ENCODE assay signal across 12 mouse cellular contexts in genomic region chr11:24095236-24095635, GRCm38 (mm10). TPM values are rescaled to one million over a fixed set of nuclear protein-coding genes. Genes with fewer than 3 reads are reported as not detected.
DNase-seq lines count a peak whose midpoint lies in the region; ATAC-seq and TF ChIP-seq lines count a peak whose summit lies in the region.
"Had no signal": no experiment of that assay in that cellular context is flagged by ENCODE, and none has a peak within 500 bp of the region (broad histone marks: within the 10 kb centered on the region; RNA-seq: fewer than 3 reads in every experiment).

No protein-coding gene starts in this region.

- no peak for TF ChIP-seq RAD21 in MEL (IDR thresholded peaks at IDR 0.05; ENCODE audit: low read depth, low read length)

- peaks cover 54% of the 10 kb centered on the region for H3K4me1 ChIP-seq in heart, embryonic 15.5 days (replicated peaks)
- no peaks in the 10 kb centered on the region for H3K4me1 ChIP-seq in heart, adult 2 months (ENCODE audit: control insufficient read depth, insufficient read depth, low read length)
- peaks cover 39 to 40% of the 10 kb centered on the region in 2 experiments for H3K4me1 ChIP-seq in MEL (ENCODE audit: control insufficient read depth in 1 of 2, insufficient read depth in 2 of 2, low read length in 2 of 2)
- H3K4me1 ChIP-seq in forebrain, embryonic 14.5 days (ENCODE audit: control insufficient read depth, insufficient read depth, low read length), result peaks cover 84% of the 10 kb centered on the region
- H3K4me1 ChIP-seq in liver, embryonic 15.5 days (replicated peaks), result peaks cover 71% of the 10 kb centered on the region

- H3K27ac ChIP-seq in heart, embryonic 15.5 days, result peak overlapping the region; percentile 42; the same call in 1 of the 2 replicates
- H3K27ac ChIP-seq in heart, adult 2 months, result no peak overlapping the region
- H3K27ac ChIP-seq in MEL (ENCODE audit: control insufficient read depth, low read depth, low read length), result no peak overlapping the region
- H3K27ac ChIP-seq in forebrain, embryonic 14.5 days (ENCODE audit: low read depth, low read length), result peak overlapping the region; percentile 94
- no peak overlapping the region; the same call in 1 of the 2 replicates for H3K27ac ChIP-seq in liver, embryonic 15.5 days (replicated peaks)
- H3K27ac ChIP-seq: gastrocnemius, adult 2 months had no signal

- no peak for TF ChIP-seq CTCF in heart, adult 2 months (IDR thresholded peaks at IDR 0.05)
- TF ChIP-seq CTCF in MEL (IDR thresholded peaks at IDR 0.05 in 2 of 3, conservative IDR thresholded peaks at IDR 0.05 in 1 of 3; ENCODE audit: control insufficient read depth in 1 of 3, insufficient read depth in 1 of 3, low read depth in 2 of 3, low read length in 3 of 3, poor library complexity in 1 of 3, severe bottlenecking in 1 of 3), result no peak

- TF ChIP-seq EP300 in heart, adult 2 months (IDR thresholded peaks at IDR 0.05; ENCODE audit: insufficient read depth, low read depth, low read length), result no peak
- TF ChIP-seq EP300 in MEL (IDR thresholded peaks at IDR 0.05; ENCODE audit: low read depth in 1 of 2, low read length in 2 of 2), result no peak

- no peak for ATAC-seq in heart, embryonic 15.5 days (replicated peaks; ENCODE audit: insufficient number of reproducible peaks, insufficient read depth, low FRiP score, low read depth)
- ATAC-seq in forebrain, embryonic 14.5 days, result peak; percentile 64
- no peak for ATAC-seq in liver, embryonic 15.5 days (ENCODE audit: insufficient read depth)

- 45% methylated on average over 9 of the region's 9 CpGs for WGBS in heart, embryonic 15.5 days
- 66% methylated on average over 9 of the region's 9 CpGs for WGBS in heart, adult 2 months
- WGBS in forebrain, embryonic 14.5 days, result 8% methylated on average over 9 of the region's 9 CpGs
- 43% methylated on average over 9 of the region's 9 CpGs for WGBS in liver, embryonic 15.5 days (ENCODE audit: insufficient replicate concordance)

- no peak for TF ChIP-seq POLR2A in heart, adult 2 months (IDR thresholded peaks at IDR 0.05; ENCODE audit: insufficient read depth, low read depth, low read length)
- peak in 1 of 2 experiments; percentile 39; a peak in 1 of 4 replicates for TF ChIP-seq POLR2A in MEL (IDR thresholded peaks at IDR 0.05; ENCODE audit: control insufficient read depth in 1 of 2, insufficient read depth in 1 of 2, low read depth in 1 of 2, low read length in 2 of 2, poor library complexity in 1 of 2)

- no peak for DNase-seq in heart, adult 2 months
- DNase-seq in MEL (ENCODE audit: low read depth, low spot score), result no peak
- DNase-seq in forebrain, embryonic 14.5 days (ENCODE audit: low spot score), result peak; percentile 87
- DNase-seq in gastrocnemius, postnatal 4 days (ENCODE audit: low spot score in 2 of 2), result no peak
- DNase-seq in thymus, postnatal 36 days, result no peak
- DNase-seq in yolk sac, embryonic 10.5 days (ENCODE audit: low spot score), result no peak
- DNase-seq: embryo, embryonic 11 days; gastrocnemius, adult 2 months; thymus, postnatal 14 days had no signal

- H3K9me3 ChIP-seq in heart, embryonic 15.5 days (replicated peaks), result no peaks in the 10 kb centered on the region
- H3K9me3 ChIP-seq in MEL (replicated peaks; ENCODE audit: insufficient read depth, low read length), result no peaks in the 10 kb centered on the region
- H3K9me3 ChIP-seq in forebrain, embryonic 14.5 days (replicated peaks; ENCODE audit: control insufficient read depth, low read length), result no peaks in the 10 kb centered on the region
- H3K9me3 ChIP-seq in liver, embryonic 15.5 days (replicated peaks), result no peaks in the 10 kb centered on the region

- H3K79me2 ChIP-seq in heart, adult 2 months (replicated peaks; ENCODE audit: control insufficient read depth, insufficient read depth, low read length), result no peaks in the 10 kb centered on the region
- peaks cover 80% of the 10 kb centered on the region for H3K79me2 ChIP-seq in MEL (ENCODE audit: control insufficient read depth, insufficient read depth, low read length, poor library complexity)

- no peak overlapping the region for H3K4me2 ChIP-seq in heart, embryonic 15.5 days
- H3K4me2 ChIP-seq in forebrain, embryonic 14.5 days (ENCODE audit: low read length), result peak overlapping the region; percentile 49
- H3K4me2 ChIP-seq in liver, embryonic 15.5 days, result 0 out of 2 replicates have a peak overlapping the region, but pooled peaks have one; percentile 9

- no peaks in the 10 kb centered on the region for H3K27me3 ChIP-seq in heart, embryonic 15.5 days
- no peaks in the 10 kb centered on the region for H3K27me3 ChIP-seq in heart, adult 2 months (ENCODE audit: control insufficient read depth, insufficient read depth, low read length)
- H3K27me3 ChIP-seq in MEL (ENCODE audit: control insufficient read depth in 1 of 2, insufficient read depth in 2 of 2, low read length in 2 of 2), result no peaks in the 10 kb centered on the region
- H3K27me3 ChIP-seq in forebrain, embryonic 14.5 days (replicated peaks; ENCODE audit: control insufficient read depth, insufficient read depth, low read length), result no peaks in the 10 kb centered on the region
- H3K27me3 ChIP-seq in liver, embryonic 15.5 days, result no peaks in the 10 kb centered on the region

- H3K9ac ChIP-seq in heart, embryonic 15.5 days, result no peak overlapping the region
- no peak overlapping the region for H3K9ac ChIP-seq in heart, adult 2 months (ENCODE audit: low read depth, low read length)
- no peak overlapping the region for H3K9ac ChIP-seq in MEL (ENCODE audit: control insufficient read depth, low read depth, low read length, poor library complexity, severe bottlenecking)
- peak overlapping the region; percentile 61 for H3K9ac ChIP-seq in forebrain, embryonic 14.5 days (ENCODE audit: low read length)
- H3K9ac ChIP-seq in liver, embryonic 15.5 days, result no peak overlapping the region

- no peaks in the 10 kb centered on the region for H3K36me3 ChIP-seq in heart, embryonic 15.5 days
- no peaks in the 10 kb centered on the region for H3K36me3 ChIP-seq in heart, adult 2 months (ENCODE audit: control insufficient read depth, insufficient read depth, low read length)
- peaks cover 45 to 76% of the 10 kb centered on the region in 2 experiments for H3K36me3 ChIP-seq in MEL (ENCODE audit: control insufficient read depth in 1 of 2, insufficient read depth in 2 of 2, low read length in 2 of 2)
- H3K36me3 ChIP-seq in forebrain, embryonic 14.5 days (ENCODE audit: control insufficient read depth, insufficient read depth, low read length), result peaks cover 14% of the 10 kb centered on the region
- peaks cover 35% of the 10 kb centered on the region for H3K36me3 ChIP-seq in liver, embryonic 15.5 days (replicated peaks)

- intact Hi-C loops in heart, adult 2 months (cut with DNase I), result no loop called here

- no peak overlapping the region for H3K4me3 ChIP-seq in heart, embryonic 15.5 days
- no peak overlapping the region for H3K4me3 ChIP-seq in heart, adult 2 months
- H3K4me3 ChIP-seq in MEL (ENCODE audit: control insufficient read depth in 1 of 2, insufficient read depth in 1 of 2, low read depth in 2 of 2, low read length in 2 of 2), result no peak overlapping the region
- peak overlapping the region; percentile 13 for H3K4me3 ChIP-seq in forebrain, embryonic 14.5 days (ENCODE audit: low read depth, low read length)
- H3K4me3 ChIP-seq in liver, embryonic 15.5 days (replicated peaks), result no peak overlapping the region
- H3K4me3 ChIP-seq: gastrocnemius, adult 2 months had no signal

TF ChIP-seq in MEL, 35 proteins besides CTCF, POLR2A, EP300 and RAD21:
- TF ChIP-seq MYC (IDR thresholded peaks at IDR 0.05; ENCODE audit: low read depth, low read length) (no peak), SMC3 (IDR thresholded peaks at IDR 0.05; ENCODE audit: low read depth, low read length) (no peak), KAT2A (conservative IDR thresholded peaks at IDR 0.05; ENCODE audit: low read depth, low read length) (no peak), GABPA (IDR thresholded peaks at IDR 0.05; ENCODE audit: low read depth, low read length) (no peak), SIN3A (IDR thresholded peaks at IDR 0.05; ENCODE audit: low read length) (peak; percentile 7; the same call in 1 of the 2 replicates), MAX (IDR thresholded peaks at IDR 0.05; ENCODE audit: low read length) (no peak), CHD1 (IDR thresholded peaks at IDR 0.05; ENCODE audit: low read depth, low read length) (0 out of 2 replicates have a peak, but pooled peaks have one; percentile 13), USF2 (IDR thresholded peaks at IDR 0.05; ENCODE audit: borderline replicate concordance in 1 of 2, insufficient read depth in 1 of 2, low read depth in 1 of 2, low read length in 2 of 2) (no peak), ZMIZ1 (IDR thresholded peaks at IDR 0.05; ENCODE audit: low read depth, low read length) (no peak; the same call in 1 of the 2 replicates)
TF ChIP-seq in MEL: peak in this region for 2.

RNA-seq across cellular contexts. Expression of gene Bcl11a, which starts 17.4 kb away (rescaled TPM):
- 14.0 and 15.5 TPM in 2 replicates for polyA plus RNA-seq in heart, embryonic 15.5 days (2015; fragmentation: Nextera tagmentation; extraction: Ambion mirVana)
- 1 to 10 TPM; 2.4 to 4.2 TPM for total RNA-seq in heart, adult 2 months (2021)
- polyA plus RNA-seq in heart, adult 2 months (2012; rRNA removed), result 1.1 and 1.7 TPM in 2 replicates
- 37.0 and 43.8 TPM in 2 replicates for total RNA-seq in MEL (2012; rRNA removed)
- 100 to 1,000 TPM in 1 of 2 experiments, 10 to 100 TPM in 1; 83.8 to 112 TPM for polyA plus RNA-seq in MEL (2012; ENCODE audit: insufficient read depth in 1 of 2, insufficient read length in 2 of 2, low read depth in 1 of 2, low replicate concordance in 2 of 2, missing spikeins in 1 of 2)
- polyA plus RNA-seq in forebrain, embryonic 14.5 days (2014; fragmentation: Nextera tagmentation; extraction: Ambion mirVana), result 148 and 174 TPM in 2 replicates
- polyA plus RNA-seq in liver, embryonic 15.5 days (2015; fragmentation: Nextera tagmentation; extraction: Ambion mirVana), result 24.7 and 25.2 TPM in 2 replicates
- under 1 TPM; 0.67 to 0.83 TPM for total RNA-seq in gastrocnemius, postnatal 4 days (2021)
- total RNA-seq: gastrocnemius, adult 2 months had no signal

RNA-seq across cellular contexts. Expression of gene A830031A19Rik, which starts 20.4 kb away (rescaled TPM):
- polyA plus RNA-seq in heart, embryonic 15.5 days (2015; fragmentation: Nextera tagmentation; extraction: Ambion mirVana), result not detected in 2 replicates
- not detected for total RNA-seq in heart, adult 2 months (2021)
- polyA plus RNA-seq in heart, adult 2 months (2012; rRNA removed), result not detected in 2 replicates
- not detected in 2 replicates for total RNA-seq in MEL (2012; rRNA removed)
- not detected for polyA plus RNA-seq in MEL (2012; ENCODE audit: insufficient read depth in 1 of 2, insufficient read length in 2 of 2, low read depth in 1 of 2, low replicate concordance in 2 of 2, missing spikeins in 1 of 2)
- polyA plus RNA-seq in forebrain, embryonic 14.5 days (2014; fragmentation: Nextera tagmentation; extraction: Ambion mirVana), result 0.32 and 0.41 TPM in 2 replicates
- not detected in 2 replicates for polyA plus RNA-seq in liver, embryonic 15.5 days (2015; fragmentation: Nextera tagmentation; extraction: Ambion mirVana)
- total RNA-seq in gastrocnemius, postnatal 4 days (2021), result not detected
- total RNA-seq: gastrocnemius, adult 2 months had no signal
- polyA plus RNA-seq: kidney, embryonic 16.5 days had no signal

Comparison
In these comparisons a context has a peak if more than half of its experiments do, and no peak if none do; other contexts are left out.
1. H3K27ac ChIP-seq: peak in heart, embryonic 15.5 days (single experiment) and forebrain, embryonic 14.5 days (single experiment); none in heart, adult 2 months (single experiment), MEL (single experiment) and liver, embryonic 15.5 days (single experiment).